Mouse (Mus musculus) cerebellum, postnatal 25 days (tissue): ENCODE measurements at regions not wholly inside any gene's neighbourhood (a gene's known extent, or its start where the extent isn't known, plus 50 kb on each side); places are given as distances from the start of the nearest gene placed in this dataset.

ENCODE experiments used
- DNase-seq, 2 experiments: peaks; one replicate each; pipeline ENCODE4 v3.0.0; 2021; ENCODE audit warnings: mixed read lengths in 2 of 2

- DNase-seq: no peak
Measured at GRCm38 (mm10) chr3:56789155-56789554, 512.6 kb downstream of the Tm4sf1 start.

GRCm38 (mm10) chr3:56773920-56774319 lies 527.9 kb downstream of the Tm4sf1 start:
- DNase-seq: no peak

GRCm38 (mm10) chr3:56770225-56770624 lies 531.6 kb downstream of the Tm4sf1 start:
- no peak for DNase-seq

- peak; percentile 45 to 56 for DNase-seq
Measured at GRCm38 (mm10) chr3:56767133-56767532, 534.7 kb downstream of the Tm4sf1 start.

GRCm38 (mm10) chr3:56764336-56764735 lies 537.5 kb downstream of the Tm4sf1 start:
- DNase-seq: no peak

- DNase-seq: peak; percentile 22 to 36
Measured at GRCm38 (mm10) chr3:56763896-56764295, 537.9 kb downstream of the Tm4sf1 start.

GRCm38 (mm10) chr3:56753654-56754053 lies 548.1 kb downstream of the Tm4sf1 start:
- peak; percentile 89 to 91 for DNase-seq

GRCm38 (mm10) chr3:56751926-56752325 lies 549.9 kb downstream of the Tm4sf1 start:
- no peak for DNase-seq

- peak; percentile 53 to 68 for DNase-seq
Measured at GRCm38 (mm10) chr3:56740902-56741301, 557.4 kb upstream of the Nbea start.

- DNase-seq: peak in 1 of 2 experiments; percentile 9
Measured at GRCm38 (mm10) chr3:56739451-56739850, 556.0 kb upstream of the Nbea start.

GRCm38 (mm10) chr3:56730849-56731248 lies 547.3 kb upstream of the Nbea start:
- DNase-seq: no peak

GRCm38 (mm10) chr3:56724991-56725390 lies 541.5 kb upstream of the Nbea start:
- no peak for DNase-seq

GRCm38 (mm10) chr3:56708260-56708659 lies 524.8 kb upstream of the Nbea start:
- DNase-seq: no peak

- no peak for DNase-seq
Measured at GRCm38 (mm10) chr3:56707312-56707711, 523.8 kb upstream of the Nbea start.

GRCm38 (mm10) chr3:56706038-56706437 lies 522.5 kb upstream of the Nbea start:
- no peak for DNase-seq

- DNase-seq: no peak
Measured at GRCm38 (mm10) chr3:56698941-56699340, 515.4 kb upstream of the Nbea start.

GRCm38 (mm10) chr3:56698248-56698647 lies 514.7 kb upstream of the Nbea start:
- peak; percentile 12 to 28 for DNase-seq

GRCm38 (mm10) chr3:56681031-56681430 lies 497.5 kb upstream of the Nbea start:
- DNase-seq: no peak

GRCm38 (mm10) chr3:56668829-56669228 lies 485.3 kb upstream of the Nbea start:
- DNase-seq: no peak

GRCm38 (mm10) chr3:56660594-56660993 lies 477.1 kb upstream of the Nbea start:
- no peak for DNase-seq

GRCm38 (mm10) chr3:56647313-56647712 lies 463.8 kb upstream of the Nbea start:
- DNase-seq: peak; percentile 26 to 56
